Mouse (Mus musculus) myocyte (in vitro differentiated cells): ENCODE measurements around the gene Crebrf.

ENCODE experiments used
- CEBPB ChIP-seq: IDR thresholded peaks from 2 replicates; pipeline ENCODE4 v1.6.1; 2011; ENCODE audit warnings: mild to moderate bottlenecking, moderate library complexity; ENCODE audit not compliant: poor library complexity, insufficient read depth, severe bottlenecking
- E2F4 ChIP-seq: IDR thresholded peaks from one replicate; pipeline ENCODE4 v1.6.1; 2011; ENCODE audit warnings: mild to moderate bottlenecking, control low read depth, moderate library complexity; ENCODE audit not compliant: insufficient read depth
- MAX ChIP-seq: IDR thresholded peaks from one replicate; pipeline ENCODE4 v1.6.1; 2011; ENCODE audit warnings: low read depth, mild to moderate bottlenecking, control low read depth
- MYOD1 ChIP-seq, 3 experiments: IDR thresholded peaks; one replicate each; pipeline ENCODE4 v1.6.1; 2011; ENCODE audit warnings: control low read depth in 2 of 3, low read depth in 2 of 3, mild to moderate bottlenecking in 2 of 3, moderate library complexity in 1 of 3; ENCODE audit not compliant: insufficient read length in 2 of 3, control insufficient read depth in 1 of 3
- MYOG ChIP-seq, 3 experiments: IDR thresholded peaks; one replicate each; pipeline ENCODE4 v1.6.1; 2011; ENCODE audit warnings: control low read depth in 2 of 3, low read depth in 2 of 3, mild to moderate bottlenecking in 2 of 3; ENCODE audit not compliant: insufficient read length in 2 of 3, control insufficient read depth in 1 of 3, insufficient read depth in 1 of 3
- POLR2A ChIP-seq: IDR thresholded peaks from one replicate; pipeline ENCODE4 v1.6.1; 2011; ENCODE audit warnings: low read depth, mild to moderate bottlenecking, control low read depth, moderate library complexity; ENCODE audit not compliant: insufficient read length
- POLR2AphosphoS2 ChIP-seq: IDR thresholded peaks from one replicate; pipeline ENCODE4 v1.6.1; 2011; ENCODE audit warnings: low read depth, control low read depth; ENCODE audit not compliant: insufficient read length
- REST ChIP-seq: IDR thresholded peaks from one replicate; pipeline ENCODE4 v1.6.1; 2011; ENCODE audit warnings: mild to moderate bottlenecking, control low read depth, moderate library complexity; ENCODE audit not compliant: insufficient read depth, insufficient read length
- SRF ChIP-seq: IDR thresholded peaks from one replicate; pipeline ENCODE4 v1.6.1; 2011; ENCODE audit warnings: low read depth; ENCODE audit not compliant: control insufficient read depth, insufficient read length
- TCF12 ChIP-seq: IDR thresholded peaks from one replicate; pipeline ENCODE4 v1.6.1; 2011; ENCODE audit warnings: mild to moderate bottlenecking, control low read depth; ENCODE audit not compliant: poor library complexity, insufficient read depth, severe bottlenecking
- TCF3 ChIP-seq: IDR thresholded peaks from one replicate; pipeline ENCODE4 v1.6.1; 2011; ENCODE audit warnings: low read depth, control low read depth; ENCODE audit not compliant: insufficient read length
- USF1 ChIP-seq: IDR thresholded peaks from one replicate; pipeline ENCODE4 v1.6.1; 2011; ENCODE audit warnings: low read depth, mild to moderate bottlenecking, control low read depth, moderate library complexity

DNA sequence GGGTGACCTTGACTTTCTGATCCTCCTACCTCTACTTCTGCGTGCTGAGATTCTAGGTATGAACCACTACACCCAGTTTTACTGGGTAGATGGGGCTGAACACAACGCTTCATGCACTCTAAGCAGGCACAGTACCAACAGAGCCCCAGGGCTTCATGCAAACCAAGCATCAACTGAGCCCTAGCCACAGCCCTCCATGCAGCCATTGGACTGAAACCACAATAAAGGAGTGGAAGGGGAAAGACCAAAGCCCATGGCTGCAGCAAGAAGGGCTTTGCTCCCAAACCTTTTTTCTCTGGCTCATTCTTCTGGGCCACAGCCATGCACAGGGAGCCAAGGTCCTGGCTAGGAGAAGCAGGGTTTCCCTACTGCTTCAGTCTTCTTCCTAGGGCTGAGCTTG, 97.2 kb downstream of the Crebrf start:
- no peak for TF ChIP-seq TCF12
- no peak for TF ChIP-seq POLR2AphosphoS2
- no peak for TF ChIP-seq POLR2A
- TF ChIP-seq SRF, result no peak
- TF ChIP-seq E2F4, result no peak
- TF ChIP-seq USF1, result no peak
- TF ChIP-seq MYOD1 (IDR thresholded peaks at IDR 0.05; ENCODE audit: control insufficient read depth in 1 of 3, insufficient read length in 2 of 3, low read depth in 2 of 3), result no peak
- no peak for TF ChIP-seq CEBPB
- TF ChIP-seq MAX, result no peak
- TF ChIP-seq TCF3, result no peak
- no peak for TF ChIP-seq MYOG (IDR thresholded peaks at IDR 0.05; ENCODE audit: control insufficient read depth in 1 of 3, insufficient read depth in 1 of 3, insufficient read length in 2 of 3, low read depth in 2 of 3)
- TF ChIP-seq REST, result no peak
